Mouse (Mus musculus) kidney, embryonic 14.5 days (tissue): ENCODE data around the gene Gns. TPM values are rescaled to one million over a fixed set of nuclear protein-coding genes. Genes with fewer than 3 reads are reported as not detected.

Source experiments
- ATAC-seq: fragments of 200-750 bp; cut with Nextera tagmentation; 2 replicates; pipeline ENCODE4 v1.8.0; 2017; ENCODE audit warnings: moderate number of reproducible peaks, mild to moderate bottlenecking, moderate TSS enrichment, moderate library complexity; ENCODE audit not compliant: low FRiP score, low TSS enrichment
- H3K27ac ChIP-seq: fragments of 300-500 bp; sonication (generic); 2 replicates; pipeline ENCODE4 v1.5.1; 2014; ENCODE audit warnings: low read depth, mild to moderate bottlenecking, low read length, moderate library complexity, mixed read lengths
- H3K27me3 ChIP-seq: fragments of 300-500 bp; sonication (generic); 2 replicates; pipeline ENCODE4 v1.6.1; 2014; ENCODE audit warnings: mild to moderate bottlenecking, low read length; ENCODE audit not compliant: control insufficient read depth, insufficient read depth
- H3K36me3 ChIP-seq: fragments of 300-500 bp; sonication (generic); 2 replicates; pipeline ENCODE4 v1.6.1; 2014; ENCODE audit warnings: low read length, mixed read lengths; ENCODE audit not compliant: control insufficient read depth, insufficient read depth
- H3K4me1 ChIP-seq: fragments of 300-500 bp; sonication (generic); 2 replicates; pipeline ENCODE4 v1.6.1; 2014; ENCODE audit warnings: low read length, mixed read lengths; ENCODE audit not compliant: control insufficient read depth, insufficient read depth
- H3K4me2 ChIP-seq: fragments of 300-500 bp; sonication (generic); replicated peaks from 2 replicates; pipeline ENCODE4 v1.6.1; 2014; ENCODE audit warnings: low read depth, mild to moderate bottlenecking, low read length
- H3K4me3 ChIP-seq: fragments of 300-500 bp; sonication (generic); 2 replicates; pipeline ENCODE4 v1.5.1; 2014; ENCODE audit warnings: mild to moderate bottlenecking, low read length
- H3K9ac ChIP-seq: fragments of 300-500 bp; sonication (generic); 2 replicates; pipeline ENCODE4 v1.6.1; 2014; ENCODE audit warnings: low read depth, mild to moderate bottlenecking, low read length, moderate library complexity
- H3K9me3 ChIP-seq: fragments of 300-500 bp; sonication (generic); 2 replicates; pipeline ENCODE4 v1.6.1; 2016; ENCODE audit warnings: low read length; ENCODE audit not compliant: control insufficient read depth
- WGBS: fragments of 180-500 bp; shearing (Covaris S2); extraction: QIAGEN DNeasy Blood & Tissue Kit; methylation state at CpG from one replicate; pipeline ENCODE4 v1.1.7; 2014; 5-methylcytosine and 5-hydroxymethylcytosine counted together
- polyA plus RNA-seq: library from polyadenylated mRNA; unstranded; fragments of >200 nt; fragmentation: Nextera tagmentation; extraction: Ambion mirVana; gene quantifications from 2 replicates; pipeline ENCODE4 v1.2.1, GENCODE M21; 2014

The Gns gene
- polyA plus RNA-seq, 1 experiment from 2014 or later: 48.7 TPM

DNA sequence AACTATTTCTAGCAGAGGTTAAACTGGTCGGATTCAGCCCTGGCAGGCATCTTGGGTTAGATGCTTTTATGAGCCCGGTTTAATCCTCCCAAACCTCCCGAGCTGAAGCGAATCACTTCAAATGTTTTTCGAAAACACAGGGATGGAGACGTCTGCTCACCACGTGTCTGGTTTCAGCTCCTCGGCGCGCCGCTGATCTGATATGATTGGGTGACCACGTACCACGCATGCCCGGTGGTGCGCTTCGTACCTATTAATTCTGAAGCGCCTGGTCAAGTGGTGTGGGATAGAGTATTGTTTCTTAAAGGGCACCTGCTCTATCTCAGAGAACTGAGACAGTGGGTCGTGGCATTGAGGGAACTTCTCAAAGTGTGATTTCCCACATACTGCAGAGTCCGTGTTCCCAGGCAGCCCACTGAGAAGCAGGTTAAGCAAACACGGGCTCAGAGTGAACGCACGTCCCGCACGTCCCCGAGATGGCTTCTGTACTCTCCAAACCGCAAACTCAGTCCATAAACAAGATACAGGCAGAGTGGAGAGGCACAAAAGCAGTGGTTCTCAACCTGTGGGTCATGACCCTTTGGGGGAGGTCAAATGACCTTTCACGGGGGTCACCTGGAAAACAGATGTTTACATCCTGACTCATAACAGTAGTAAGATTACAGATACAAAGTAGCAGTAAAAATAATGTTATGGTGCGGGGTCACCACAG lies 70.8 kb downstream of the Gns start:
- Histone ChIP-seq H3K4me1 (peaks cover 53% of the 10 kb centered on the region), H3K9me3 (no peaks in the 10 kb centered on the region), H3K4me3 (peak overlapping the region; percentile 6; the same call in 1 of the 2 replicates), H3K27ac (peak overlapping the region; percentile 1; the same call in 1 of the 2 replicates), H3K4me2 (peak overlapping the region; percentile 25), H3K9ac (no peak overlapping the region), H3K27me3 (no peaks in the 10 kb centered on the region), H3K36me3 (no peaks in the 10 kb centered on the region)
- no peak for ATAC-seq
- WGBS: 32% methylated on average over 28 of the region's 28 CpGs

DNA sequence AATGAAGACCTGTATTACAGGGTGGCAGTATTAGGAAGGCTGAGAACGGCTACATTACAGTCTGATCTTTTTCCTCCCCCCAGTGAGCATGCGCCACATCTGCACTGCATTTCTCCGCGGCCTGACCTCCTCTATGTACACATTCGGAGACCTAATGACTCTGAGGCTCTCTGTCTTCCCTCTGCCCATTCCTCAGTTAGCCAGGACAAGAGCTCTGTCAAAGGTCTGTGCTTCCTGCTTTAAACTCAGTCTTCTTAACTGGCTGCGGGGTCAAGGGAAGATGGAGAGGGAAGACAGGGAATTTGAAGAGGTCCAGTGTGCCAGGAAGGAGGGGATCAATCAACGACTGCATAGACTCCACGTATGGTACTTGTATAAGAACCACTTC lies 71.4 kb downstream of the Gns start:
- no peak overlapping the region; the same call in 1 of the 2 replicates for H3K4me3 ChIP-seq
- no peaks in the 10 kb centered on the region for H3K9me3 ChIP-seq
- H3K27ac ChIP-seq: peak overlapping the region; percentile 1; the same call in 1 of the 2 replicates
- H3K27me3 ChIP-seq: no peaks in the 10 kb centered on the region
- H3K36me3 ChIP-seq: no peaks in the 10 kb centered on the region
- no peak overlapping the region for H3K9ac ChIP-seq
- ATAC-seq: peak; percentile 34
- peaks cover 48% of the 10 kb centered on the region for H3K4me1 ChIP-seq
- WGBS: 7% methylated on average over 8 of the region's 8 CpGs
- H3K4me2 ChIP-seq: peak overlapping the region; percentile 25; the same call in 1 of the 2 replicates

DNA sequence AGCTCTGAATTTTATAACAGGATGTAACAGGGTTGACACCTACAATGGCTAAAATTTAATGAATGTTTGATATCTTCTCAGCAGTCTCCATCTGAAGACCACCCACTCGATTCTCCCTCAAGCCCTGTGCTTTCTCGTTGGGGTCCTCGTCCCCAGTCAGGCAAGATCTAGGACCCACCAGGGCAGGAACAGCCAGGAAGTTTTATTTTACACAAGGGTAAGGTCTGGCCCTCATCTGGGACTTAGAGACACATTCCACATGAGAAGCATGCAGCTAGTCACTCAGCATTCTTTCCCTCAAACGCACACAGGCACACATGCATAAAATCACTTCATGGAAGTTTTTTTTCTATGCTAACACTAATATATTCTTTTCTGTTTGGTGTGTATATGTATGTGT lies 71.8 kb downstream of the Gns start:
- Histone ChIP-seq H3K9ac (no peak overlapping the region), H3K27me3 (no peaks in the 10 kb centered on the region), H3K36me3 (no peaks in the 10 kb centered on the region), H3K4me1 (peaks cover 48% of the 10 kb centered on the region), H3K4me2 (no peak overlapping the region), H3K4me3 (no peak overlapping the region), H3K9me3 (no peaks in the 10 kb centered on the region), H3K27ac (peak overlapping the region; percentile 1; the same call in 1 of the 2 replicates)
- WGBS: 30% methylated on average over 4 of the region's 4 CpGs
- ATAC-seq: no peak

DNA sequence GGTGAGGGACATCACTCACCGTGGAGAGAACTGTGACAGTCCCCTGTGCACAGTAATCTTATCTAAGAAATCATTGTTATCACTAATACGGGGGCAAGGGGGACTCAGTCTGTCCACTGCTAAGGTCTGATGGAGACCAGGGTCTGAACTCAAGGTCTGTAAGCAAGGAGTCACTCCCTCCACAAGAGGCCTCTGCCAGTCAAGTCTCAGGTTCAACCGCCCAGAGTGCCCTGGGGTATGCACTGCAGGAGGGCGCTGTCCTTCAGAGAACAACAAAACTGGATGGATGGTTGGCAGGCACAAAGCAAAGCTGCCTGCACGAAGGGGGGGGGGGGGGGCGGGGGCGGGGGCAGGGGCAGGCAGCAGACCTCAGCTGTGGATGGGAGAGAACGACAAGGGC lies 73.2 kb downstream of the Gns start:
- Histone ChIP-seq H3K36me3 (no peaks in the 10 kb centered on the region), H3K27ac (no peak overlapping the region)

DNA sequence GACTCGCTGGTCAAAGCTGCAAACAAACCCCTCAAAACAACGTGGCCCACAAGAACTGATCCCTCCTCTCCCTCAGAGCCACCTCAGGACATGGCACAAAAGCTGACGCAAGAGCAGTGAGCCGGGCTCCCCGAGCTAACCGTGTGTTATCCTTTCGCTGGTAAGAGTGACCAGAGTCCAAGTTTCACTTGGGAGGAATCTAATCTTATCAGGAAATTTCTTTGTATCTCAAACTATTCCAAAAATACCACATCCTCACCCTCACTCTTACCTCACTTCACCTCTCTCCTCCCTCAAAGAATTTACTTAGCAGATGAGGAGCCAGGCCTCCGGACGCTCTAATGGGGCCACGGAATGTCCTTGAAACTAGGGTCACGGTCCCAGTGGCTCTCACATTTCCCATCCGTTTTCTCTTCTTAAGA lies 74.4 kb downstream of the Gns start:
- no peak for ATAC-seq
- Histone ChIP-seq H3K36me3 (no peaks in the 10 kb centered on the region), H3K27ac (no peak overlapping the region), H3K9ac (no peak overlapping the region), H3K27me3 (no peaks in the 10 kb centered on the region), H3K4me2 (no peak overlapping the region), H3K9me3 (no peaks in the 10 kb centered on the region), H3K4me3 (no peak overlapping the region), H3K4me1 (peaks cover 34% of the 10 kb centered on the region)
- WGBS: 80% methylated on average over 12 of the region's 12 CpGs

More for the DNA sequence above, 73.2 kb downstream of the Gns start:
- peaks cover 38% of the 10 kb centered on the region for H3K4me1 ChIP-seq
- ATAC-seq: no peak
- no peak overlapping the region for H3K9ac ChIP-seq
- no peaks in the 10 kb centered on the region for H3K27me3 ChIP-seq
- whole genome bisulfite sequencing: 83% methylated on average over 6 of the region's 8 CpGs
- H3K4me2 ChIP-seq: no peak overlapping the region
- H3K9me3 ChIP-seq: no peaks in the 10 kb centered on the region
- H3K4me3 ChIP-seq: no peak overlapping the region

DNA sequence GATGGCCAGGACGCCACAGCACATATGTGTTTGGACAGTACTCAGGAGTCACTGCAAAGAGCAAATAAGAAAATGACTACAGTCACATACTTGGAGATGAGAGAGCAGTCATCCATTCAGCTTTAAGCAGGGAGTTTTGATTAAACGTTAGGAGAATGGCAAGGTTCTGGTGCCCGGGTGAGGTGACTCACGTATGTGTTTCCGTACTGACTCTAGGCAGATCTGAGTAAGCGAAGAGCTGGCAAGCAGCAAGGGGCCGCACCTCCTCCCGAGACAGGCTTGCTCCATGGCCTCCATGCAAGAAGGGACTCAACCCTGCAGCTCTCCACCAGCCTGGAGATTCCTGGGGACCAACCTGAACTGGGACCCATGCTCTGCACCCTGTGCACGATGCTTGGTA lies 78.9 kb downstream of the Gns start:
- H3K27ac ChIP-seq: no peak overlapping the region
- no peaks in the 10 kb centered on the region for H3K36me3 ChIP-seq
- H3K4me3 ChIP-seq: no peak overlapping the region
- H3K4me2 ChIP-seq: no peak overlapping the region
- no peaks in the 10 kb centered on the region for H3K27me3 ChIP-seq
- WGBS: 85% methylated on average over 9 of the region's 9 CpGs
- no peak for ATAC-seq
- peaks cover 15% of the 10 kb centered on the region; the same call in 1 of the 2 replicates for H3K4me1 ChIP-seq
- H3K9ac ChIP-seq: no peak overlapping the region
- no peaks in the 10 kb centered on the region for H3K9me3 ChIP-seq

DNA sequence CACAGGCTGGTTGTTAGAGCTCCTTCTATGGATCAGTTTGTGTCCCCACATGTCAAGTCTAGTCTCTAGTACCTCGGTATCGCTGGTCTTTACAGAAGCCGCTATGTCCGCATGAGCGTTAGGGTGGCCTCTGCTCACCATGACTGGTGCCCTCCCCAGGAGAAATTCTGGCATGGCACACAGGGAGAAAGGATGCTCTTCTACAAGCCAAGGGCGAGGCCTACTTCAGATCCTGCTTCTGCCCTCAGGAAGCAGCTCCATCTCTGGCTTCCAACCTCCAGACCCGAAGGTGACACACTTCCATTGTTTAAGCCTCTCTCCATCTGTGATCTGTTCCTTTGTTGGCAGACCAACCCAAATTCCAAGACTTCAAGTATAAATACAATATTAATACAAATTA lies 79.3 kb downstream of the Gns start:
- no peak overlapping the region for H3K4me2 ChIP-seq
- WGBS: 89% methylated on average over 7 of the region's 7 CpGs
- H3K4me3 ChIP-seq: no peak overlapping the region

DNA sequence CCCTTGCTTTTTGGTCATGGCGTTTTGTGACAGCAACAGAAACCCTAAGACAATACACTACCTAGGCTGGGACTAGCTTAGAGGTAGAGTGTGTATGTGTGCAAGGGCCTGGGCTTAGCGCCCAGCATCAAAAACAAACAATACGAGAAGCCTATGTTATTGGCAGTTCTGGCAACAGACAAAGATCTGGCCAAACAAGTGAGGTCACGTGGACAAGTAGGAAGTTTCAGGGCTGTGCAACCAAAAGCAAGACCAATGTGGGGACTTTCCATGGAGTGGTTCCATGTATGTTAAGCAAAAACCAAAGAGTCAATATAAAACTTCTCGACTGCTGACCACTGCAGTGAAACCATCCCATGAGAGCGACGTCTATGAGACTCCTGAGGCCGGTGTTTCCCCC lies 80.9 kb downstream of the Gns start:
- WGBS: 92% methylated on average over 8 of the region's 8 CpGs
- Histone ChIP-seq H3K27ac (no peak overlapping the region), H3K9ac (no peak overlapping the region), H3K36me3 (no peaks in the 10 kb centered on the region), H3K4me2 (no peak overlapping the region), H3K4me3 (no peak overlapping the region), H3K4me1 (0 out of 2 replicates have a peak, but pooled peaks cover 6% of the 10 kb centered on the region), H3K9me3 (no peaks in the 10 kb centered on the region), H3K27me3 (no peaks in the 10 kb centered on the region)
- ATAC-seq: no peak

More for the DNA sequence above, 79.3 kb downstream of the Gns start:
- no peak for ATAC-seq
- H3K27me3 ChIP-seq: no peaks in the 10 kb centered on the region
- peaks cover 15% of the 10 kb centered on the region; the same call in 1 of the 2 replicates for H3K4me1 ChIP-seq
- H3K36me3 ChIP-seq: no peaks in the 10 kb centered on the region
- no peak overlapping the region for H3K27ac ChIP-seq
- no peak overlapping the region for H3K9ac ChIP-seq
- no peaks in the 10 kb centered on the region for H3K9me3 ChIP-seq
